Mouse (Mus musculus) limb, embryonic 12.5 days (tissue): ENCODE data around the gene Txndc5. TPM values are rescaled to one million over a fixed set of nuclear protein-coding genes. Genes with fewer than 3 reads are reported as not detected.

Experiments used
- ATAC-seq: fragments of 200-750 bp; cut with Nextera tagmentation; 2 replicates; pipeline ENCODE4 v1.8.0; 2017; ENCODE audit warnings: low read depth, moderate TSS enrichment; ENCODE audit not compliant: insufficient number of reproducible peaks, insufficient read depth, low FRiP score, low TSS enrichment
- H3K27ac ChIP-seq: fragments of 300-500 bp; sonication (generic); 2 replicates; pipeline ENCODE4 v1.5.1; 2016; ENCODE audit warnings: mild to moderate bottlenecking, moderate library complexity
- H3K27me3 ChIP-seq: fragments of 300-500 bp; sonication (generic); 2 replicates; pipeline ENCODE4 v1.6.1; 2016; ENCODE audit warnings: mild to moderate bottlenecking, moderate library complexity
- H3K36me3 ChIP-seq: fragments of 300-500 bp; sonication (generic); 2 replicates; pipeline ENCODE4 v1.6.1; 2016; ENCODE audit warnings: mild to moderate bottlenecking, moderate library complexity
- H3K4me1 ChIP-seq: fragments of 300-500 bp; sonication (generic); replicated peaks from 2 replicates; pipeline ENCODE4 v1.6.1; 2016
- H3K4me2 ChIP-seq: fragments of 300-500 bp; sonication (generic); 2 replicates; pipeline ENCODE4 v1.6.1; 2016; ENCODE audit warnings: mild to moderate bottlenecking, moderate library complexity
- H3K4me3 ChIP-seq: fragments of 300-500 bp; sonication (generic); replicated peaks from 2 replicates; pipeline ENCODE4 v1.5.1; 2016; ENCODE audit warnings: mild to moderate bottlenecking
- H3K9ac ChIP-seq: fragments of 300-500 bp; sonication (generic); replicated peaks from 2 replicates; pipeline ENCODE4 v1.6.1; 2016; ENCODE audit warnings: mild to moderate bottlenecking, moderate library complexity
- H3K9me3 ChIP-seq: fragments of 300-500 bp; sonication (generic); 2 replicates; pipeline ENCODE4 v1.6.1; 2016; ENCODE audit warnings: mild to moderate bottlenecking, moderate library complexity
- WGBS: fragments of 180-500 bp; shearing (Covaris S2); methylation state at CpG from one replicate; pipeline ENCODE4 v1.1.7; 2016; 5-methylcytosine and 5-hydroxymethylcytosine counted together
- polyA plus RNA-seq: library from polyadenylated mRNA; unstranded; fragments of >200 nt; fragmentation: Nextera tagmentation; extraction: Ambion mirVana; gene quantifications from 2 replicates; pipeline ENCODE4 v1.2.1, GENCODE M21; 2016

Txndc5 gene
- polyA plus RNA-seq, 1 experiment from 2014 or later = 180 TPM

DNA sequence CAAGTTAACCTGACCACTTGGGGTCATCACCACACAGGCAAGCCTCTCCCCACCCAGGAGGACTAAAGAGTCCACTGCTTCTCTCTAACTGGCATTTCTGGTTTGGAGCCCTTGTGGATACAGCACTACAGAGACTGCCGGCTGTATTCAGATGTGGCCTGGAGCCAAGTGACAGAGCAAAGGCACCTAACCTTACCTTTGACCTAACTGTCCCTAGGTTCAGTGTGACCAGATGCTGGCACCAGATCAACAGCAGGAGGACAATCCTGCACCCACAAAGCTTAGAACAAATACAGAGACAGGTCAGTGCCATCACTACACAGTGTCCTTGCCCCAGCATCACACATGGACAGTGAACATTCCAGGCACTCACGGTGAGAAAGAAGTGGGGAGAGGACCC lies 2.5 kb downstream of the Txndc5 start:
- Histone ChIP-seq H3K27ac (no peak overlapping the region), H3K36me3 (peaks cover 23% of the 10 kb centered on the region), H3K27me3 (no peaks in the 10 kb centered on the region), H3K4me3 (peak overlapping the region; percentile 91; the same call in 1 of the 2 replicates), H3K9me3 (no peaks in the 10 kb centered on the region), H3K4me2 (peak overlapping the region; percentile 76), H3K9ac (no peak overlapping the region), H3K4me1 (peaks cover 27% of the 10 kb centered on the region)
- ATAC-seq = no peak
- 80% methylated on average over 2 of the region's 2 CpGs for WGBS

DNA sequence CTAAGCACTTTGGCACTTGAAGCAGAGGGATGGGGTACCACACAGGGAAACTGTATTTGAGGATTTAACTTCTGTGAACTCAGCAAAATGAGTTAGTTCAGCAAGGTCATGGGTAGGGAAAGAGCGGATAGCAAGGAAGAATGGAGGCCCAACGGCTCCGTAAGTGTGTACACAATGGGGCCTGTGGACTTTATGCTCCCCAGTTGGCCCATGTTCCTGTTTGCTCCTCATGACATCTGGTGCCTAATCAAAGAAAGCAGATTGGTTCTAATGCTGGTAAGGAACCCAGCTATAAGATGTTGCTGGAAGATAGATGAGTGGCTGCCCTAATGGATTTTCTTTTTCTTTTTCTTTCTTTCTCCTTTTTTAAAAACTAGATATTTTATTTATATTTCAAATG lies 3.4 kb downstream of the Txndc5 start:
- 86% methylated on average over 3 of the region's 3 CpGs for WGBS

DNA sequence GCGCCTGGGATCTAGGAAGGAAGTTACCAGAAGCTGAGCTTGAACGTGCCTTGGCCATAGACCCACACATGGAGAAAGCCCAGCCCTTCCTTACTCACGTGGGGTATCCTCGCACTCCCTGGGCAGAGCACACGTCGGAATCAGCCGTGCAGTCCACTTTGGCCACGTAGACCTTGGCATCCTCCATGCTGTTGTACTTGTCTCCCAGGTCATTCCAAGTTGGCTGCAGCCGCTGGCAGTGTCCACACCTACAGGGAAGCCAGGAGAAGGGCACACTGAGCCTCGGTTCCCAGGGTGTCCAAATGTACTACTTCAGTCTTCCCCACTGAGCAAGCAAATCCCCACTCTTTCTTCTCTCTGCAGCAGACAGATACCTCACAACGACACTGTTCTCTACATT lies 5.4 kb downstream of the Txndc5 start:
- Histone ChIP-seq H3K27me3 (no peaks in the 10 kb centered on the region), H3K27ac (no peak overlapping the region), H3K4me3 (no peak overlapping the region), H3K9ac (no peak overlapping the region), H3K36me3 (peaks cover 52% of the 10 kb centered on the region), H3K9me3 (no peaks in the 10 kb centered on the region), H3K4me1 (peaks cover 23% of the 10 kb centered on the region), H3K4me2 (no peak overlapping the region)
- 91% methylated on average over 11 of the region's 11 CpGs for WGBS
- no peak for ATAC-seq

More for the DNA sequence above, 3.4 kb downstream of the Txndc5 start:
- Histone ChIP-seq H3K36me3 (peaks cover 32% of the 10 kb centered on the region), H3K27me3 (no peaks in the 10 kb centered on the region), H3K9ac (no peak overlapping the region), H3K4me1 (peaks cover 27% of the 10 kb centered on the region), H3K9me3 (no peaks in the 10 kb centered on the region), H3K27ac (no peak overlapping the region), H3K4me3 (no peak overlapping the region), H3K4me2 (no peak overlapping the region)
- no peak for ATAC-seq

DNA sequence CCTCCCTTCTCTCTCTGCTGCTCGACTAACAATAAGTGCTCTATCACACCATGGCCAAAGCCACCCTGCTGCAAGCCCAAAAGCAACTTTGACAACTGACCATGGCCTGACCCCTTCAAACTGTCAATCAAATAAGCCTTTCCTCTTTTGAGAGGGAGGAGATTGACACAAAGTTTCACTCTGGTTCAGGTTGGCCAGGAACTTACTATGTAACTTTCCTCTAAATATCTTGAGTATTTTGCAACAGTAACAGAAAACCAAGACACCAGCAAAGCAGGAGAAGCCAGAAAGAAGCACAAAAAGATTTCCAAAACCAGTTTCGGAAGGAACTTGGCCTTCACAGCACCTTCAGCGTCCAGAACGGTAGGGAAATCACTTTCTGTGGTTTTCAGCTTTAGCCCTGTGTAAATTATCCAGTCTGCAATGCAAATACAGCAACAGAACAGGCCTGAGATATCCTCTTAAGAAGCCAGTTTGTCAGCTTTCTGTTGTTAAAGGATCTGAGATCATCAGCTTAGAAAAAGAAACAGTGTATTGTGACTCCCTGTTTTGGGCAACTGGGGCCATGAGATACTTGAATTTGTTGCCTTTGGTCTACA lies 6.5 kb downstream of the Txndc5 start:
- WGBS = 86% methylated on average over 4 of the region's 4 CpGs
- H3K4me3 ChIP-seq = no peak overlapping the region
- no peak overlapping the region for H3K27ac ChIP-seq
- H3K9me3 ChIP-seq = no peaks in the 10 kb centered on the region
- no peak overlapping the region for H3K4me2 ChIP-seq
- H3K4me1 ChIP-seq = peaks cover 22% of the 10 kb centered on the region
- ATAC-seq = no peak
- no peaks in the 10 kb centered on the region for H3K27me3 ChIP-seq
- peaks cover 63% of the 10 kb centered on the region for H3K36me3 ChIP-seq
- H3K9ac ChIP-seq = no peak overlapping the region

DNA sequence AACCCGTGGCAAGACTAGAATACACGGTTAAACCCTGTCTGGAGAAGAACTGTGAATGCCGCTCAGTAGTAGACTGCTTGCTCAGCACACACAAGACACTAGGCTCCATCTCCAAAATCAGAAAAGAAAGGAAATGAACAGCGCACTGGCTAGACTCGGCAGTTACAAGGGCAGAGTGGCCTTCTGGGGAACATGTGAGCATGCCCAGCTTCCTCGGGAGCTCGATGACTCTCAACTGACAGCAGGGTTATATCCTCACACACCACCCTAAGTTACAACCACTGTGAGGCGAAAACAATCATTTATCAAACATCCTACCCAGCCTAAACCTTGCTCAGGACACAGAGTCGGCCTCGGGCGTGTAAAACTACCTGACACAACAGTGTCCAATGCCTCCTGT lies 8.3 kb downstream of the Txndc5 start:
- Histone ChIP-seq H3K4me1 (peaks cover 7% of the 10 kb centered on the region; the same call in 1 of the 2 replicates), H3K9ac (no peak overlapping the region), H3K36me3 (peaks cover 80% of the 10 kb centered on the region), H3K4me3 (no peak overlapping the region), H3K9me3 (no peaks in the 10 kb centered on the region), H3K27me3 (no peaks in the 10 kb centered on the region), H3K27ac (no peak overlapping the region), H3K4me2 (no peak overlapping the region)
- WGBS = 94% methylated on average over 11 of the region's 11 CpGs
- no peak for ATAC-seq

DNA sequence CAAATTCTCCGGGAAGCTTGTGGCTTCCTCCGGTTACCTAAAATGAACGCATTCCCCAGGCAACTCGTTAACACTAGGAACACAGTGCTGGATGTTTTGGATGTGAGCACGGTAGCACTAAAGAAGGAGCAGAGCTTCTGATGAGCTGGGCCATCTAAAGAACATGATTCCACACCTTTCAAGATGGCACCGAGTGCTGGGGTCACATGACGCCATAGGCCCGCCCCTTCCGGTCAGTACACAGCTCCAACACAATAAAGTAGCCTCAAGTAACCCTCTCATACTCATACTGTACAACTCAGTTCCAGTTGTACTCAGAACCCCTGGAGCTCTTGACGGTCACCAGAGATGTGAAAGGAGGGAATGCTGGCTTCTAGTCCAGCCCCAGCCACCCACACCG lies 12.0 kb downstream of the Txndc5 start:
- no peak for ATAC-seq
- H3K27ac ChIP-seq = no peak overlapping the region
- WGBS = 86% methylated on average over 11 of the region's 11 CpGs
- no peak overlapping the region for H3K4me3 ChIP-seq
- no peak overlapping the region for H3K9ac ChIP-seq
- H3K36me3 ChIP-seq = peaks cover 96% of the 10 kb centered on the region
- H3K4me1 ChIP-seq = no peaks in the 10 kb centered on the region
- H3K9me3 ChIP-seq = no peaks in the 10 kb centered on the region
- H3K4me2 ChIP-seq = no peak overlapping the region
- H3K27me3 ChIP-seq = no peaks in the 10 kb centered on the region

DNA sequence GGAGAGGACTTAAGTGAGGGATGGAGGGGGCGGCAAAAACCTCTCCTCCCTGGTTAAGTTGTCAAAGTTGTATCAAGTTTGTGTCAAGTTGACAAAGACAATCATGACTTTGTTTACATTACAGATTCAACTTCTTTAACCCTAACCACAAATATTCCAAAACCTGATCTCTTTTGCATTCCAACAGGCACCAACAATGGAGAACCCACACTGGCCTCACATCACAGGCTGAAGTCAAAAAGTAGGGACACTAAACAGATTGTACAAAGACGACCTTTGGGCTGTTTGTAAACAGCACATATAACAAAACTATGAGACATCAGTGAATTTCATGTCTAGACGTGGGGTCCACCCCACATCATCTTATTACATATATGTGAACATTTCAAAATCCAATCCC lies 12.8 kb downstream of the Txndc5 start:
- H3K4me1 ChIP-seq = no peaks in the 10 kb centered on the region
- ATAC-seq = no peak
- 80% methylated on average over 3 of the region's 3 CpGs for WGBS

DNA sequence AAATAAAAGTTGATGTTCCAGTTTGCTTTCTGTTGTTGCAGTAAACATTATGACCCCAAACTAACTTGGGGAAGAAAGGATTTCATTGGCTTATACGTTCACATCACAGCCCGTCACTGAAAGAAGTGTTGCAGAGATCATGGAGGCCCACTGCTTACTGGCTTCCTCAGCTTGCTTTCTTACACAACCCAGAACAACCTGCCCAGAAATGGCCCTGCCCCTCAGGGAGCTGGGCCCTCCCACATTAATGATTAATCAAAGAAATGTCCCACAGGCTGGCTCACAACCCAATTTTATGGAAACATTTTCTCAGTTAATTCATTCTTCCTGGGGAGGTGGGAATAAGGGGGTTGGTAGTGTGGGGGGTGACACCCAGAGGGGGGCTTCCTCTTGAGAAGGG lies 13.2 kb downstream of the Txndc5 start:
- no peak for ATAC-seq
- Histone ChIP-seq H3K9me3 (no peaks in the 10 kb centered on the region), H3K4me2 (no peak overlapping the region), H3K27ac (no peak overlapping the region), H3K9ac (no peak overlapping the region), H3K36me3 (peaks cover 88% of the 10 kb centered on the region), H3K4me1 (no peaks in the 10 kb centered on the region), H3K4me3 (no peak overlapping the region), H3K27me3 (no peaks in the 10 kb centered on the region)
- WGBS = 99% methylated on average over 2 of the region's 2 CpGs

More for the DNA sequence above, 12.8 kb downstream of the Txndc5 start:
- no peak overlapping the region for H3K4me2 ChIP-seq
- peaks cover 89% of the 10 kb centered on the region for H3K36me3 ChIP-seq
- H3K4me3 ChIP-seq = no peak overlapping the region
- H3K9ac ChIP-seq = no peak overlapping the region
- H3K27me3 ChIP-seq = no peaks in the 10 kb centered on the region
- H3K27ac ChIP-seq = no peak overlapping the region
- H3K9me3 ChIP-seq = no peaks in the 10 kb centered on the region

DNA sequence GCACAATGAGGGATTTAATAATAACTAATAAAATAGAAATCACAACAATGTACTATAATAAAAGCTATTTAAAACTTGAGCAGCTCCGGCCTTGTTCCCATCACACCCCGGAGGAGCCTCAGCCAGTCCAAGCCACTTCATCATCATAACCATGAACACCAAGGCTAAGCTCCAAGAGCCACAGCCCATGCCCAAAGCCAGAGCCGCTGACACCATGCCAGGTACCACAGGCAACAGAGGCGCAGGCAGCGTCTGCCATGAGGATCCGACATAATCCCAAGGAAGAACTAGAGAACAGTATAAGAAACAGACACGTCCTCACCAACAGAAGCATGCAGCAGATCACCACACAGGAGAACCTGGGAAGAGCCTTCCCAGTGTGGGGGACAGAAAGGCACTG lies 14.7 kb downstream of the Txndc5 start:
- H3K9me3 ChIP-seq = no peaks in the 10 kb centered on the region
- H3K4me1 ChIP-seq = no peaks in the 10 kb centered on the region
- H3K4me2 ChIP-seq = no peak overlapping the region
- H3K36me3 ChIP-seq = peaks cover 88% of the 10 kb centered on the region
- WGBS = 93% methylated on average over 7 of the region's 7 CpGs
- no peak overlapping the region for H3K9ac ChIP-seq
- H3K27ac ChIP-seq = no peak overlapping the region
- H3K27me3 ChIP-seq = no peaks in the 10 kb centered on the region
- no peak for ATAC-seq
- no peak overlapping the region for H3K4me3 ChIP-seq

DNA sequence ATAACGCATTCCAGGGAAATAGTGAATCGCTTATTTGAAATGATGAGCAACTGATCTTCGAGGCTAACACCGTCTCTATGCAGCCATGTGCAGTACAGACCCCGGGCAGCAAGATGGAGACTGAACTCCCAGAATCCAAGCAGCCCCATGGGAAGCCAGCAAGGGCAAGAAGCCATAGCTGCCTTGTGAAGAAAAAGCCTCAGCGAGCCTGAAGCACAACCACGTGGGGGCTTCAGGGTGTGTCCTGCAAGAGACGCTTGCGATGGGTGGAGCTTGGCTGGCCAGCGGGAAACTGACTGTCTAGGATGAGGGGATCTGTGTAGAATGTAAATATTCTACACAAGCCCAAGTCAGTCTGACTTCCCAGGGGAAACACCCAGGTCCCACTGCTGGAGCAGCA lies 16.6 kb downstream of the Txndc5 start:
- Histone ChIP-seq H3K9ac (no peak overlapping the region), H3K36me3 (peaks cover 86% of the 10 kb centered on the region), H3K27me3 (no peaks in the 10 kb centered on the region), H3K9me3 (no peaks in the 10 kb centered on the region), H3K4me1 (no peaks in the 10 kb centered on the region), H3K27ac (no peak overlapping the region), H3K4me3 (no peak overlapping the region), H3K4me2 (no peak overlapping the region)
- no peak for ATAC-seq
- 90% methylated on average over 10 of the region's 10 CpGs for WGBS

DNA sequence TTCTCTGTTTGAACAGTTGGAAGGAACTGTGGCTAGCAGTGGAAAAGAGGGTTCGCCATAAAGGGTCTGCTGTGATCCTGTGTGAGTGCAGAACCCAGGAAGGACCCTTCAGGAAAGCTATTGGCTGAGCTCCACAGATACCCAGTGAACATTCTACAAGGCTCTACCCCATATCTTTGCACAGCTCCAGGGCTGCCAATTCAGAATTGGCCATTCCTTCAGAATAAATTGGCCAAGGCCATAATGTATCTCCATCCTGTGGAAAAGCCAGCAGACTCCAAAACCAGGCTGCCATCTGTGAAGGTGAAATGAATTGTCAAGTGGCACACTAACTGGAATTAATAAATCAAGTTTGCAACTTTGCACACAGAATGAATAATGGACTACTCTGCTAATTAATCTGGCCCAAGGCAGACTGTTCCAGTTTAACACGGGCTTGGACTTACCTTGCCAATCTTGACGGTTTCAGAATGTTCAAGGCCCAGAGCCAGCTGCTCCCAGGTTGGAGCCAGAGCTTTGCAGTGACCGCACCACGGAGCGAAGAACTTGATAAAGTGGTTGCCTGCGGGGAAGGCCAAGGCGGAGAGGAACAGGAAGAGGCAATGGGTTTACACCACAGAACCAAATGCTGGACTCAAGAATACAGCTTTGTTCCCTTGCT lies 18.8 kb downstream of the Txndc5 start:
- H3K9me3 ChIP-seq = no peaks in the 10 kb centered on the region
- no peak overlapping the region for H3K4me3 ChIP-seq
- 94% methylated on average over 8 of the region's 8 CpGs for WGBS
- H3K27ac ChIP-seq = no peak overlapping the region
- H3K27me3 ChIP-seq = no peaks in the 10 kb centered on the region
- no peak overlapping the region for H3K9ac ChIP-seq
- ATAC-seq = no peak
- H3K4me2 ChIP-seq = no peak overlapping the region
- no peaks in the 10 kb centered on the region for H3K4me1 ChIP-seq
- peaks cover 89% of the 10 kb centered on the region for H3K36me3 ChIP-seq

DNA sequence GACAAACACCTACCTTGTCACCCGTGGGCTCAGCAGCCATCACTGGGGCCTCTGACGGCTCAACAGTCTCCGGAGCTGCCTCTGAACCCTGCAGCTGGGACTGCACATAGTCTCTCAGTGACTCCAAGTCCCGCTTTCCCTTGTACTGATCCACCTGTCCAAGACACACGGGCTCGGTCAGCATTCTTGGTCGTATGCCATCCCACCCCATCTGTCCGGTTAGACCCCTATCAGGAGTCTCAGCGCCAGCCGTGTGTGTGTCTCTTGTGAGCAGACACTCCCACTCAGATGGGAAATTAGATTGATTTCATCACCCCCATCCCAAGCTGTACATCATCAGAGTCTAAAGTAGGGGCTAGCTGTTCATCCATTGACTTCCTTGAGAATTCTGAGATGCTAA lies 21.7 kb downstream of the Txndc5 start:
- Histone ChIP-seq H3K4me2 (no peak overlapping the region), H3K36me3 (peaks cover 89% of the 10 kb centered on the region), H3K27ac (no peak overlapping the region), H3K4me3 (no peak overlapping the region), H3K9me3 (no peaks in the 10 kb centered on the region), H3K27me3 (no peaks in the 10 kb centered on the region), H3K9ac (no peak overlapping the region), H3K4me1 (no peaks in the 10 kb centered on the region)
- 91% methylated on average over 10 of the region's 10 CpGs for WGBS
- ATAC-seq = no peak
